Mouse (Mus musculus): ENCODE data around the gene Usp22.

The Usp22 gene

GRCm38 (mm10) chr11:61162776-61163175, 12.1 kb downstream of the Usp22 start:
- ChIA-PET POLR2A (interaction anchor here in 2 of 4 experiments (0.7 to 3.7 kb wide), 4 partner anchors 8 to 14 kb away, joined by 3 to 14 read pairs (median 3); partner anchors contain the start of gene Usp22 (in 1 of the 2)), CTCF (interaction anchor here in 1 of 4 experiments (1.2 kb wide), 1 partner anchor 17 kb away, joined by 3 read pairs; no protein-coding TSS in a partner anchor)

GRCm38 (mm10) chr11:61161121-61161520, 13.7 kb downstream of the Usp22 start:
- CTCF ChIA-PET = interaction anchor here in 1 of 4 experiments (0.6 kb wide), 1 partner anchor 14 kb away, joined by 3 read pairs; no protein-coding TSS in a partner anchor
- POLR2A ChIA-PET = interaction anchor here in 1 of 4 experiments (3.7 kb wide), 1 partner anchor 14 kb away, joined by 14 read pairs; the partner anchor contains the start of gene Usp22

GRCm38 (mm10) chr11:61159796-61160732, 14.8 kb downstream of the Usp22 start:
- POLR2A ChIA-PET = interaction anchor here in 2 of 4 experiments (1.0 to 1.3 kb wide), 2 partner anchors 15 to 58 kb away, joined by 3 to 4 read pairs; partner anchors contain the start of gene Usp22 (in 1 of the 2)
- CTCF ChIA-PET = no interaction called here

GRCm38 (mm10) chr11:61158141-61158540, 16.7 kb downstream of the Usp22 start:
- ChIA-PET POLR2A (interaction anchor here in 1 of 4 experiments (1.2 to 1.6 kb wide), 2 partner anchors 11 to 20 kb away, joined by 3 read pairs; no protein-coding TSS in a partner anchor), CTCF (no interaction called here)

GRCm38 (mm10) chr11:61155727-61156126, 19.1 kb downstream of the Usp22 start:
- ChIA-PET POLR2A (interaction anchor here in 2 of 4 experiments (0.5 to 2.4 kb wide), 6 partner anchors 18 to 231 kb away, joined by 3 to 9 read pairs (median 3); partner anchors contain the start of gene Usp22 (in 2 of the 2)), CTCF (interaction anchor here (0.5 to 2.2 kb wide), 6 partner anchors 9 to 209 kb away, joined by 3 to 11 read pairs (median 5); no protein-coding TSS in a partner anchor)

GRCm38 (mm10) chr11:61150233-61151001, 24.4 kb downstream of the Usp22 start:
- POLR2A ChIA-PET = interaction anchor here in 2 of 4 experiments (0.6 to 3.0 kb wide), 2 partner anchors 25 to 42 kb away, joined by 3 to 8 read pairs; partner anchors contain the start of gene Usp22 (in 1 of the 2)

GRCm38 (mm10) chr11:61147300-61147683, 27.6 kb downstream of the Usp22 start:
- ChIA-PET CTCF (interaction anchor here (0.7 to 2.4 kb wide), 19 partner anchors 8 to 336 kb away, joined by 3 to 10 read pairs (median 4); partner anchors contain the start of genes Shmt1 (in 1 of the 4), Slc47a2 (in 1 of the 4), Tmem11 (in 1 of the 4) and Usp22 (in 1 of the 4)), POLR2A (interaction anchor here in 2 of 4 experiments (0.7 to 2.1 kb wide), 6 partner anchors 11 to 358 kb away, joined by 3 to 12 read pairs (median 3); partner anchors contain the start of genes Usp22 (in 2 of the 2) and Aldh3a2 (in 1 of the 2))

More at GRCm38 (mm10) chr11:61150233-61151001, 24.4 kb downstream of the Usp22 start:
- CTCF ChIA-PET = interaction anchor here in 1 of 4 experiments (0.8 kb wide), 1 partner anchor 11 kb away, joined by 3 read pairs; no protein-coding TSS in a partner anchor

GRCm38 (mm10) chr11:61146645-61147299, 28.1 kb downstream of the Usp22 start:
- CTCF ChIA-PET = interaction anchor here (0.5 to 2.4 kb wide), 39 partner anchors 9 to 337 kb away, joined by 3 to 10 read pairs (median 4); partner anchors contain the start of genes Usp22 (in 2 of the 4), Shmt1 (in 1 of the 4), Slc47a2 (in 1 of the 4) and Tmem11 (in 1 of the 4)
- POLR2A ChIA-PET = interaction anchor here in 3 of 4 experiments (0.5 to 2.1 kb wide), 13 partner anchors 11 to 1362 kb away, joined by 3 to 12 read pairs (median 4); partner anchors contain the start of genes Usp22 (in 2 of the 3) and Aldh3a2 (in 1 of the 3)

GRCm38 (mm10) chr11:61145551-61145950, 29.3 kb downstream of the Usp22 start:
- ChIA-PET POLR2A (interaction anchor here in 3 of 4 experiments (0.5 to 1.6 kb wide), 4 partner anchors 29 to 708 kb away, joined by 3 to 12 read pairs (median 4); partner anchors contain the start of gene Usp22 (in 1 of the 3)), CTCF (interaction anchor here (0.7 to 1.6 kb wide), 9 partner anchors 16 to 927 kb away, joined by 3 to 8 read pairs (median 4); partner anchors contain the start of genes Shmt1 (in 1 of the 4) and Usp22 (in 1 of the 4))

- ChIA-PET CTCF (interaction anchor here (0.6 to 2.4 kb wide), 18 partner anchors 9 to 531 kb away, joined by 3 to 15 read pairs (median 4); no protein-coding TSS in a partner anchor), POLR2A (interaction anchor here in 3 of 4 experiments (0.5 to 2.3 kb wide), 9 partner anchors 13 to 362 kb away, joined by 3 to 9 read pairs (median 4); partner anchors contain the start of gene Usp22 (in 1 of the 3))
These were observed 31.0 kb downstream of the Usp22 start for GRCm38 (mm10) chr11:61143564-61144469.

- ChIA-PET POLR2A (interaction anchor here in 3 of 4 experiments (0.5 to 2.3 kb wide), 9 partner anchors 13 to 361 kb away, joined by 3 to 9 read pairs (median 3); partner anchors contain the start of gene Usp22 (in 2 of the 3)), CTCF (interaction anchor here (0.6 to 2.4 kb wide), 10 partner anchors 12 to 275 kb away, joined by 3 to 15 read pairs (median 5); no protein-coding TSS in a partner anchor)
These were observed 31.8 kb downstream of the Usp22 start for GRCm38 (mm10) chr11:61142941-61143530.

- ChIA-PET POLR2A (interaction anchor here in 3 of 4 experiments (0.5 to 1.2 kb wide), 7 partner anchors 32 to 1142 kb away, joined by 3 to 6 read pairs (median 4); partner anchors contain the start of gene Usp22 (in 3 of the 3)), CTCF (interaction anchor here in 3 of 4 experiments (0.6 to 2.2 kb wide), 4 partner anchors 10 to 276 kb away, joined by 3 to 5 read pairs (median 4); no protein-coding TSS in a partner anchor)
These were observed 32.6 kb downstream of the Usp22 start for GRCm38 (mm10) chr11:61142262-61142661.

GRCm38 (mm10) chr11:61141693-61142092, 33.2 kb downstream of the Usp22 start:
- POLR2A ChIA-PET = interaction anchor here in 3 of 4 experiments (0.5 to 1.2 kb wide), 6 partner anchors 33 to 1142 kb away, joined by 3 to 6 read pairs (median 4); partner anchors contain the start of gene Usp22 (in 3 of the 3)

GRCm38 (mm10) chr11:61132943-61133342, 41.9 kb downstream of the Usp22 start:
- CTCF ChIA-PET = interaction anchor here in 1 of 4 experiments (1.2 kb wide), 1 partner anchor 13 kb away, joined by 4 read pairs; no protein-coding TSS in a partner anchor
- POLR2A ChIA-PET = interaction anchor here in 1 of 4 experiments (1.6 kb wide), 1 partner anchor 42 kb away, joined by 3 read pairs; the partner anchor contains the start of gene Usp22

More at GRCm38 (mm10) chr11:61141693-61142092, 33.2 kb downstream of the Usp22 start:
- CTCF ChIA-PET = interaction anchor here in 2 of 4 experiments (0.7 kb wide), 2 partner anchors 37 to 1279 kb away, joined by 3 read pairs; no protein-coding TSS in a partner anchor

Measured in embryonic stem cell, embryonic (primary cell).